Mouse (Mus musculus) sigmoid colon, adult 10 weeks (tissue): ENCODE results near the gene Slc4a2. TPM values are rescaled to one million over a fixed set of nuclear protein-coding genes. Genes with fewer than 3 reads are reported as not detected.

Experiments
- polyA plus RNA-seq: library from polyadenylated mRNA; stranded (reverse); fragments of 350-450 nt; fragmentation: Illumina TruSeq; extraction: RNeasy Lipid Tissue Mini Kit (QIAGEN cat#74804); gene quantifications from one replicate; pipeline ENCODE4 v1.2.3, GENCODE M21; 2014; ENCODE audit warnings: low read depth, low replicate concordance

Slc4a2 gene
- 32.6 TPM for polyA plus RNA-seq

DNA sequence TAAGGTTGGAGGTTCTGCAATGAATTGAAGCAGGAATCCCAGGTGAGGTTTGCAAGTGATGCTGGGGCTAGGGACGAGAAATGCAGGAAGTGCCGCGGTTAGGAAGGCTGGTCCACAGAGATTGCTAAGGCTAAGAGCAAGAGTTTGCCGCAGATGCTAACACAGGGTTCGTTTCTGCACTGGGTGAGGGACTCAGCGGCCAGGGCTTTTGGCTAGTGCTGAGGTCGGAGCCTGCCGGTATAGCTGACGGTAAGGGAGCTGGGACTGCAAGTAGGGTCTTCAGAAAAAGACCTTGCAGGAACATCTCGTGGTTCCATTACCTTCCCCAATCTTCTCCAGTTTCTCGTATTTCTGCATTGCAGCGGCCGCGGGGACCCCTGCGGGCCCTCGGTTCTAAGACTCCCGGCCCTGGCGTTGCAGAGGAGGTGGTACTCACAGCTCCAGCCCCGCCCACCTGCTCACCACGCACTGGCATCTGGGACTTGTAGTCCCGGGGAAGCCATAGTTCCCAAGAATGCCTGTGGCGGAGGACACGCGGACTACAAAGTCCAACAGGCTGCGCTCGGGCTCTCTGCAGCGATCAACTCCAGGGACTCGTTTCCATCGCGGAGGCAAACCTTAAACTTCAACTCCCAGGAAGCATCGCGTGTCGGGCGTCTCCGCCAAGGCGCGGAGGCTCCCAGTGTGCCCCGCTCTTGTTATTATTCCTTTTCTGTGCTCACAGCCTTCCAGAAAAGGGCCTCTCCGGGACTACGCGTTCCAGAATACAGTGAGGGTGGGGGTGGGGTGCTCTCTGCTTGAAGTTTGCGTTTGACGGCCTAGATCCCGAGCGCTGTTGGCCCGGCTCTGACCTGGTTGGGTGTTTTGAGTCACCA is at the start of gene Slc4a2, which contains the start of gene Cdk5:
Gene Slc4a2 (plus strand): TSS at position 709 of the 875 bp plus-strand sequence.
Gene Cdk5 (minus strand): TSS at position 402 of the 875 bp plus-strand sequence.

DNA sequence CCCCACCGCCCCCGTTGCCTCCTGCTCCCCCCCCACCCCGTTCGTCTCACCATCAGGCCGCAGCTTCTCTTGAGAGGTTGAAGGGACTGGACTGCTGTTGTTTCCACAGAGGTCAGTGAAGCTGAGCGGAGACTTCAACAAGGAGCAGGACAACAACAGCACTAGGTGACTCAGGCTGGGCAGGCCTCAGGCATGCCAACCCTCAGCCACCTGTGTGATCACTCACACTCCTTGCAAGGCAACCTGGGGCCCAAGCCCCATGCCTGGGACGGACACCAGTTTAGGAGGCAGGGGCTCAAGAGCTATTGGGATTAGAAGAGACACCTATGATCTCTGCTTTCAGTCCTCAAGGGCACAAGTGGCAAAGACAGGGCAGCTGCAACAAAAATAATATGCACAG is 31.8 kb upstream of the Slc4a2 start, which contains the start of gene Atg9b:
Gene Atg9b (minus strand): TSS at position 280 of the 400 bp plus-strand sequence.

DNA sequence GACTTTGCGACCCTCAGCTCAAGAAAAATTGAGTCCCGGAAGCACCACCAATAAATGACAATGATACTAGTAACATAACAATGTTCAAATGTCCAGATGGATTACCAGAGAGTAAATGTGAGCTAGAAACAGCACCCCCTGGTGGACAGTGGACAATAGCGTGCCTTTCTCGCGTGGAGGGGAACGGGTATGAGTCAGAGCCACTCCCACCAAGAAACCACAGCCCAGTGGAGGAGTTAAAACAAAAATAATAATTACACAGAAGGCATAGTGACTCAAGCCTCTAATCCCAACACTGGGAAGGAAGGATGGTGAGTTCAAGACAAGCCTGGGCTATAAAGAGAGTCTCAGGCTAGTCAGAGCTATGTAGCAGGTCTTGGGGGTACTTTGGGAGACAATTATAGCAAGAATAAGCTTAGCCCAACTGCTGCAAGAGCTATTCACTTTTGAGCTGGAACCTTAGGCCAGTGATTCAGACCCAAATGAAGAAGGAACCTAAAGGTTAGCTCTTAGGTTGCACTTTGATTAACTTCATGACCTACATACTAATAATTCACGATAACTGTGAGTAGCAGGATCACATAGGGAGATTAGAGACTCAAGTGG is 30.1 kb upstream of the Slc4a2 start, which contains the start of gene Abcb8:
Gene Abcb8 (plus strand): TSS at position 272 of the 606 bp plus-strand sequence.

DNA sequence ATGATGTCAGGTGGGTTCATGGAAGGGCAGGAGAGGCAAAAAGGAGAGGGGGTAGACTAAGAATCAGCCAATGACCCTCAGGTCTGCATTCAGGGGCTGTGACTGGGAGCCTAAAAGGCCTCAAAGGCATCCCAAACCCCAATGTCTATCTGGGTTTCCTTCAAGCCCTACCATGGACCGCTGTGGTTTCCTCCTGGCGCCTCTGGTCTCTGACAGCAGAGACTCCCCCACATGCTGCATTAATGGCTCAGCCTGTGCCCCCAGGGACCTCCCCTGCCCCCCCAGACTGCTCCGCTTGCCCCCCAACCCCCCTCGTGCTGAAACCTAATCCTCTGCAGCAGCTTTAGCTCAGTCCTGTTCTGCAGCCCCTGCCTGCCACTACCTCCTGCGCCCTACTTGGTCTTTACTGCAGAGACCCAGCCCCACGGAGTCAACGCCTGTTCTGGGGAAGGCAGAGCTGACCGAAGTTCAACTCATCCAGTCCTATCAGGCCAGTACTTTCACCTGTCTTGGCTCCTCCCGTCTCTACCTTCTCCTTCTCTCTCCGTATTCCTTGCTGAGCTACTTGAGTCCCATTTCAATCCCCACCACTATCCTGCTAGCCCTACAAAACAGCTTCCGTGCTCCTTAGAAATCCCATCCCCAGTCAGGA is 10.5 kb upstream of the Slc4a2 start, which contains the start of gene Asic3:
Gene Asic3 (plus strand): TSS at position 351 of the 652 bp plus-strand sequence.

DNA sequence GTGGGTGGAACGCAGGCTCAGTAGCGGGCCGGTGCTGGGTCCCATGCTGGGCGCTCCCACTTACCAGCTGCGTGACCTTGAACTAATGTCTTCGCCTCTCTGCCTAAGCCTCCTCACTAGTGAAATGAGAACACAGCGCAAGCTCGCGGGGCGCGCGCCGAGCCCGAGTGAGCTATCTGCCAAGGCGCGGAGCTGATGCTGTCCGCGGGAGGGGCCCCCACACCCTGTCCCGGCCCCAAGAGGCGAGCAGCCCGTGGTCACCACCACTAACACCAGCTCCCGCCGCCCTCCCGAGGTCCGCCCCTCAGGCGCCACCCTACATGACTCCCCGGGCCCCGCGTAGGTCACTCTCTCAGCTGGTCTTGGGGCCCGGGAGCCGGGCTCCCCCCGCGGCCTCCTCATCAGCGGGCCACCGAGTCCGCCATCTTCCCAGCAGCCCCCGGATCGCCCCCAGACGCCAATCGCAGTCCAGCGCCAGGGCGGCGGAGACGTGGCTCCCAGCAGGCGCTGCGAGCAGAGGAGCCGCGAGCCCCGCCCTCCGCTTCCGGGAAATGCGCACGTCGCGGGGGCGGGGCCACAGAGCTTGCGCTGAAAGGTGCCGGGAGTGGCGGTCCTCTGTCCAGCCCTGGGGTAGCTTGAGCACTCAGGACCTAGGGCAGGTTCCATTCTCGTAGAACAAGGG is 21.2 kb downstream of the Slc4a2 start, which contains the start of gene Fastk:
Gene Fastk (minus strand): TSS at position 542 of the 682 bp plus-strand sequence.

DNA sequence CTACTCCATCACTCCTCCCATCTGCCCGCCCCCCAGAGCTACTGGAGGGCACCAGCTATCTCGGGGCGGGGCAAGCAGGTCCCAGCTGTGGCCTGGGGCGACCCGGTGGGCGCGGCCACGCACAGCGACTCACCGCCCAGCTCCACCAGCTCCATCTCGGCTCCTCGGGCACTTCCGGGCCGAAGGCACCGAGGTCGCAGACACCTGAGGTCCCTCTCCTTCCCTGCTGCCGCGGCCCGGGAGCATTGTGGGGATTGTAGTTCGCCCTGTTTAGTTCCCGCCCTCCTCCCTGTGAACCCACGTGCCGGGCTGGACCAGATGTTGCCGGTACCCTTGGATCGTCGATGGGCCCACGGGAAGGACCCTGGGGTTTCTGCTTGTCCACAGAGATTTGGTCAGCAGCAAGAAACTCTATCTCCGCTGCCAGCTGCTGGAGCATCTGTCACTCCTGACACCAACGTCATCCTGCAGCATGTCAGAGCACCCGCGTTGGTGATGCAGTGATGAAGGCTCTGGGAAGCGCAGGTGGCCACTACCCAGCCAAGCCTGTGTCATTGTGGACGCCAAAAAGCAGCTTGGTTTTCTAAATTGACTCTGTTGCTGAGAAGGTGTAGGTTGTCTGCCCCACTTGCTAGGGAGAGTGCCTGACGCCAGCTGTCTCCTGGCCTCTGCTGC is 24.1 kb downstream of the Slc4a2 start, which contains the start of gene Tmub1:
Gene Tmub1 (minus strand): TSS at position 231 of the 675 bp plus-strand sequence.

DNA sequence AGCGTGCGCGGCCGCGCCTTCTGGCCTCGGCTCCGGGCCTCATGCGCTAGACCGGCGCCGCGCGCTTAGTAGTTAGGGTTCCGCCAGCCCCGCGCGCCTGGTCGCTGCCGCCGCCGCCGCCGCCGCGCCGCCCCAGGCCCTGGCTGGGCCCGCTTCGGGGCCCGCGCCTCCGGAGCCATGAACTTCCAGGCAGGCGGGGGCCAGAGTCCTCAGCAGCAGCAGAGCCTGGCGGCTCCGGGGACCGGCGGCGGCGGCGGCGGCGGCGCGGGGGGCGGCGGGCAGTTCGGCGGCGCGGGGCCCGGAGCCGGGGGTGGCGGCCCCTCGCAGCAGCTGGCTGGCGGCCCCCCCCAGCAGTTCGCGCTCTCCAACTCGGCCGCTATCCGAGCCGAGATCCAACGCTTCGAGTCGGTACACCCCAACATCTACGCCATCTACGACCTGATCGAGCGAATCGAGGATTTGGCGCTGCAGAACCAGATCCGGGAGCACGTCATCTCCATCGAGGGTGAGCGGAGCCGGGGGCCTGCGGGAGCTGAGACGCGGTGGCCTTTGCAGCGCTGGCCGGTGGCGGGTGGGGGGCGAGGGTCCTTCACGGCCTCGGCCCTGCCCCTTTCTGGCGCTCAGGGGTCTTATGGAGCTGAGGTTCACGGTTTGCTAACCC is 28.5 kb downstream of the Slc4a2 start, which contains the start of gene Agap3:
Gene Agap3 (plus strand): TSS at position 148 of the 661 bp plus-strand sequence.

Other genes starting within 250 kb of the Slc4a2 start
- 0.47 TPM for gene Kcnh2, start 72.2 kb upstream of the Slc4a2 start, polyA plus RNA-seq
- gene Nos3, start 59.0 kb upstream of the Slc4a2 start, polyA plus RNA-seq = not detected
- not detected for gene Atg9b, start 31.7 kb upstream of the Slc4a2 start, polyA plus RNA-seq
- gene Abcb8, start 30.2 kb upstream of the Slc4a2 start, polyA plus RNA-seq = 4.7 TPM
- gene Asic3, start 10.4 kb upstream of the Slc4a2 start, polyA plus RNA-seq = not detected
- 18.5 TPM for gene Cdk5, start 307 bp upstream of the Slc4a2 start, polyA plus RNA-seq
- gene Fastk, start 21.4 kb downstream of the Slc4a2 start, polyA plus RNA-seq = 6.5 TPM
- gene Tmub1, start 24.0 kb downstream of the Slc4a2 start, polyA plus RNA-seq = 1.5 TPM
- gene Agap3, start 28.3 kb downstream of the Slc4a2 start, polyA plus RNA-seq = 1.6 TPM
- gene Gbx1, start 103.4 kb downstream of the Slc4a2 start, polyA plus RNA-seq = not detected
- not detected for gene Asb10, start 117.1 kb downstream of the Slc4a2 start, polyA plus RNA-seq
- gene 4931409K22Rik, start 133.0 kb downstream of the Slc4a2 start, polyA plus RNA-seq = not detected
- 6.9 TPM for gene Abcf2, start 153.6 kb downstream of the Slc4a2 start, polyA plus RNA-seq
- gene Chpf2, start 162.9 kb downstream of the Slc4a2 start, polyA plus RNA-seq = 0.79 TPM
- gene Smarcd3, start 200.6 kb downstream of the Slc4a2 start, polyA plus RNA-seq = 1.2 TPM